Mouse (Mus musculus) kidney, embryonic 15.5 days (tissue): ENCODE data around the gene Cyp27b1. TPM values are rescaled to one million over a fixed set of nuclear protein-coding genes. Genes with fewer than 3 reads are reported as not detected.
A peak's percentile ranks its signal among the peaks of the same experiment; 100 is the strongest.
"Not testable (repeated sequence)": the region's sequence is repeated elsewhere in the genome, so short reads cannot be mapped to it uniquely, and the experiment has no call there.

ENCODE experiments used
- ATAC-seq: fragments of 200-750 bp; cut with Nextera tagmentation; replicated peaks from 2 replicates; pipeline ENCODE4 v1.8.0; 2017; ENCODE audit warnings: moderate TSS enrichment; ENCODE audit not compliant: low FRiP score
- H3K27ac ChIP-seq: fragments of 300-500 bp; sonication (generic); 2 replicates; pipeline ENCODE4 v1.5.1; 2015; ENCODE audit warnings: mild to moderate bottlenecking, inconsistent platforms
- H3K27me3 ChIP-seq: fragments of 300-500 bp; sonication (generic); 2 replicates; pipeline ENCODE4 v1.6.1; 2015; ENCODE audit warnings: inconsistent platforms
- H3K36me3 ChIP-seq: fragments of 300-500 bp; sonication (generic); 2 replicates; pipeline ENCODE4 v1.6.1; 2015; ENCODE audit warnings: inconsistent platforms
- H3K4me1 ChIP-seq: fragments of 300-500 bp; sonication (generic); 2 replicates; pipeline ENCODE4 v1.6.1; 2015; ENCODE audit warnings: inconsistent platforms
- H3K4me2 ChIP-seq: fragments of 300-500 bp; sonication (generic); 2 replicates; pipeline ENCODE4 v1.6.1; 2015; ENCODE audit warnings: moderate library complexity, mild to moderate bottlenecking, inconsistent platforms
- H3K4me3 ChIP-seq: fragments of 300-500 bp; sonication (generic); replicated peaks from 2 replicates; pipeline ENCODE4 v1.5.1; 2015; ENCODE audit warnings: mild to moderate bottlenecking, inconsistent platforms
- H3K9ac ChIP-seq: fragments of 300-500 bp; sonication (generic); 2 replicates; pipeline ENCODE4 v1.6.1; 2015; ENCODE audit warnings: mild to moderate bottlenecking, inconsistent platforms
- H3K9me3 ChIP-seq: fragments of 300-500 bp; sonication (generic); replicated peaks from 2 replicates; pipeline ENCODE4 v1.6.1; 2016; ENCODE audit warnings: inconsistent platforms
- WGBS: fragments of 180-500 bp; shearing (Covaris S2); methylation state at CpG from one replicate; pipeline ENCODE4 v1.1.7; 2015; ENCODE audit warnings: mixed read lengths; 5-methylcytosine and 5-hydroxymethylcytosine counted together
- polyA plus RNA-seq: library from polyadenylated mRNA; unstranded; fragments of >200 nt; fragmentation: Nextera tagmentation; extraction: Ambion mirVana; gene quantifications from 2 replicates; pipeline ENCODE4 v1.2.1, GENCODE M21; 2015

Cyp27b1 gene
- polyA plus RNA-seq, 1 experiment from 2014 or later: 9.9 TPM

DNA sequence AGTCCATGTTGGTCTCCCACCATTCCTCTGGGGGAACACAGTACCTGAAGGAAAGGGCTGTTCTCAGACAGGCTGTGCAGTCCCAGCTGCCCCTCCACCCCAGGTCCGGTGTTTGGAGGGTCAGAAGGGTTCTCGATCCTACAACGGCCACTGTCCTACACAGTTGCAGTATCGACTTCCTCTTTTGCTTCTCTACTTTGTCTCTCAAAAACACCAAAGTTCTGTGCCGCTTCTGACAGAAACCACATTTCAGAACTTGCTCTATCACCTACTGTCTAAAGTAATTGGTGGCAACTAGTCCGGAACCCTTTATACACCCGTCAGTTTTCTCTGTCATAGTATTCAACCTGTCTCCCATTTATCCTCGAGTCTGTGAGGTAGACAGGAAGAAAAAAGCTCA, 7.4 kb downstream of the Cyp27b1 start:
- Histone ChIP-seq H3K36me3 (peaks cover 25% of the 10 kb centered on the region), H3K4me3 (no peak overlapping the region), H3K27ac (no peak overlapping the region), H3K4me2 (no peak overlapping the region), H3K9ac (no peak overlapping the region), H3K27me3 (peaks cover 30% of the 10 kb centered on the region), H3K4me1 (peaks cover 23% of the 10 kb centered on the region), H3K9me3 (no peaks in the 10 kb centered on the region)
- ATAC-seq: no peak
- 86% methylated on average over 8 of the region's 8 CpGs for WGBS

DNA sequence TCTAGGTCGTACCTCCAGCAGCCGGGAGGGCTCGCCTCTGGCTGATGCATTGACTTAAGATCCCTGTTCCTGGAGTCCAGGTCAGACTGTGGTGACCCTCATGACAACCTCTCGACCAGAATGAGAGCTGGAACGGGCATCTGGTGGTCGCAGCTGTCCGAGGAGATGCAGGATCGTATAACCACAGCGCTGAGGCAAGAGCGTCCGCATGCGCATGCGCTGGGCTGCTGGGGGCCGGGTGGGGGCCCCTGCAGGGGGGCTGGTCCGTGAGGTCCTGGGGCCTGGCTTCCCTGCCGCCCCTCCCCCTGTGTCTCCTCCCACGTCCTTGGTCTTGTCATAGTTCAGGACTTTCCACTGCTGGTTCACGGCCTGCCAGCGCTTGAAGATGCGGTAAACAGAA, 8.4 kb downstream of the Cyp27b1 start:
- no peak overlapping the region for H3K4me2 ChIP-seq
- H3K9ac ChIP-seq: no peak overlapping the region
- peaks cover 30% of the 10 kb centered on the region for H3K4me1 ChIP-seq
- no peaks in the 10 kb centered on the region for H3K9me3 ChIP-seq
- no peak overlapping the region for H3K4me3 ChIP-seq
- no peak for ATAC-seq
- H3K27me3 ChIP-seq: peaks cover 30% of the 10 kb centered on the region
- no peak overlapping the region for H3K27ac ChIP-seq
- 84% methylated on average over 20 of the region's 20 CpGs for WGBS
- H3K36me3 ChIP-seq: peaks cover 25% of the 10 kb centered on the region

DNA sequence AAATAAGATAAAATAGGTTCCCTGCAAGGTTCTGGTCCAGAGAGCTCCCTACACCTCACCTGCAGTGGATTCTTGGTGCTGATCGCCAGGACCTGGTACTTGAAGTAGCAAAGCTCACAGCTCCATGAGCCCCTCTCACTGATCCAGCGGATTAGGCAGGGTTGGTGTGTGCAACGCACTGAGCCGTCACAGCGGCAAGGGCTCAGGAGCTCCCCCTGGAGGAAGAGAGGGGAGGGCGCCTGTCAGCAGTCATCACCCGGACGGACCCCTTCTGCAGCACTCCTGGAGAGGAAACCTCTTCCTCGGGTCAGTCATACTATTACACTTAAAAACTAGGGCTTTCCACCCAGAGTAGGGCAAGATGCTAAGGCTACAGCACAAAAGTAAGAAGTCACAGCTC, 10.1 kb downstream of the Cyp27b1 start:
- ATAC-seq: 0 out of 2 replicates have a peak, but pooled peaks have one; percentile 18
- Histone ChIP-seq H3K9me3 (no peaks in the 10 kb centered on the region), H3K4me1 (peaks cover 36% of the 10 kb centered on the region), H3K4me3 (peak overlapping the region; percentile 85), H3K36me3 (peaks cover 25% of the 10 kb centered on the region), H3K4me2 (peak overlapping the region; percentile 96), H3K27ac (no peak overlapping the region), H3K27me3 (peaks cover 27% of the 10 kb centered on the region), H3K9ac (0 out of 2 replicates have a peak overlapping the region, but pooled peaks have one; percentile 0)
- 1% methylated on average over 9 of the region's 9 CpGs for WGBS

DNA sequence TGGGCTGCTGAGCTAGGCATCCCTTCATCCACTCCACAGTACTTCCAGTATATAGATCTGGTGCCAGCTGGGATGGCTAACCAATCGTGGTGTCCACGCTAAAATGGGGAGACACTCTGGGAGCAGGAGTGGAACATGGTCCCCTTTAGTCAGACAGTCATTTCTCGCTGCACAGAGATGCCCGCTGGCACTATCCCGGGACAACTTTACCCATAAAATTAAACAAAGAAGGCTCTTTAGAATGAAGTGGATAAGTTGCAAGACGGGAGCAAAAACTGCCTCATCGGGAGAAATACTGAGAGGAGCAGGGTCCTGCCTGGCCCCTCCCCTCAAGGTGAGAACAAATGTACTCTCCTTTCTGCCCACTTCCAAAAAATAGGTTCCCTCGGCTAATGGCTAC, 10.7 kb downstream of the Cyp27b1 start:
- H3K4me1 ChIP-seq: peaks cover 36% of the 10 kb centered on the region
- peak overlapping the region; percentile 73 for H3K9ac ChIP-seq
- peaks cover 25% of the 10 kb centered on the region for H3K36me3 ChIP-seq
- no peak overlapping the region for H3K27ac ChIP-seq
- no peaks in the 10 kb centered on the region for H3K9me3 ChIP-seq
- H3K27me3 ChIP-seq: peaks cover 27% of the 10 kb centered on the region
- ATAC-seq: no peak
- peak overlapping the region; percentile 96 for H3K4me2 ChIP-seq
- H3K4me3 ChIP-seq: peak overlapping the region; percentile 85
- WGBS: 6% methylated on average over 8 of the region's 8 CpGs

DNA sequence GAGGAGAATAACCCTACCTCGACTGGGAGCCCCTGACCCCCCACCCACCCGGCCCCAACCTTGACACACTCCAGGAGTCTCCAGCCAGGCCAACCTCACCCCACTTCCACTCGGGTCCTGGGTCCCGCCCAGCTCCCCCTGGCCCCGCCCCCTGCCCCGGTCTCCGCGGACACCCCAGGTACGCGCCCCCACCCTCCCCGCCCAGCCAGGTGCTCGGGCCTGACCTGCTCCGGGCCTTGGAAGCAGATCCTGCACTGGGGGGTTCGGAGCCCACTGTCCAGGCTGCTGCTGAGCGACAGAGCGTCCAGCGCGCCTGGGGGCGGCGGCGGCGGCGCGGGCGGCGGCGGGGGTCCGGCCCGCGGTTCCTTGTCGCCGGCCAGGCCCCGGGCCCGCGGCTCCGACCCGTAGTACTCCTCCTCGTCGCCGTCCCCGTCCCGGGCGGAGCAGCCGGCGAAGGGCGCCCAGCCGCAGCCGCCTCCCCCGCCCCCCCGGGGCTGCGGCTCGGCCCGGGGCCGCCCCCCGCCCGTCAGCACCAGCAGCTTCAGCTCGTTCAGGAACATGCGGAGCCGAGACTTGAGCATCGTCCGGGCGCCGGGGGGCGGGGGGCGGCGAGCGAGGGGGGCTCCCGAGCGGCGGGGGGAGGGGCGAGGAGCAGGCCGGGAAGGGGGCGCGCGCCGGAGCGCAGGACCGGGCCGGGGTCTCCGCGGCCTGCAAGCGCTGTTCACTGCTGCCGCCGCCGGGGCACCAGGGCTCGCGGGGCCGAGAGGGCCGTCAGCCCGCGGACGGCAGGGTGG, 11.3 kb downstream of the Cyp27b1 start:
- WGBS: under 1% methylated on average over 34 of the region's 92 CpGs
- H3K27ac ChIP-seq: peak overlapping the region; percentile 58
- peak overlapping the region; percentile 73 for H3K9ac ChIP-seq
- peak overlapping the region; percentile 96 for H3K4me2 ChIP-seq
- H3K9me3 ChIP-seq: no peaks in the 10 kb centered on the region
- H3K4me3 ChIP-seq: peak overlapping the region; percentile 85
- no peak for ATAC-seq
- peaks cover 25% of the 10 kb centered on the region for H3K36me3 ChIP-seq
- peaks cover 27% of the 10 kb centered on the region for H3K27me3 ChIP-seq
- H3K4me1 ChIP-seq: peaks cover 36% of the 10 kb centered on the region

DNA sequence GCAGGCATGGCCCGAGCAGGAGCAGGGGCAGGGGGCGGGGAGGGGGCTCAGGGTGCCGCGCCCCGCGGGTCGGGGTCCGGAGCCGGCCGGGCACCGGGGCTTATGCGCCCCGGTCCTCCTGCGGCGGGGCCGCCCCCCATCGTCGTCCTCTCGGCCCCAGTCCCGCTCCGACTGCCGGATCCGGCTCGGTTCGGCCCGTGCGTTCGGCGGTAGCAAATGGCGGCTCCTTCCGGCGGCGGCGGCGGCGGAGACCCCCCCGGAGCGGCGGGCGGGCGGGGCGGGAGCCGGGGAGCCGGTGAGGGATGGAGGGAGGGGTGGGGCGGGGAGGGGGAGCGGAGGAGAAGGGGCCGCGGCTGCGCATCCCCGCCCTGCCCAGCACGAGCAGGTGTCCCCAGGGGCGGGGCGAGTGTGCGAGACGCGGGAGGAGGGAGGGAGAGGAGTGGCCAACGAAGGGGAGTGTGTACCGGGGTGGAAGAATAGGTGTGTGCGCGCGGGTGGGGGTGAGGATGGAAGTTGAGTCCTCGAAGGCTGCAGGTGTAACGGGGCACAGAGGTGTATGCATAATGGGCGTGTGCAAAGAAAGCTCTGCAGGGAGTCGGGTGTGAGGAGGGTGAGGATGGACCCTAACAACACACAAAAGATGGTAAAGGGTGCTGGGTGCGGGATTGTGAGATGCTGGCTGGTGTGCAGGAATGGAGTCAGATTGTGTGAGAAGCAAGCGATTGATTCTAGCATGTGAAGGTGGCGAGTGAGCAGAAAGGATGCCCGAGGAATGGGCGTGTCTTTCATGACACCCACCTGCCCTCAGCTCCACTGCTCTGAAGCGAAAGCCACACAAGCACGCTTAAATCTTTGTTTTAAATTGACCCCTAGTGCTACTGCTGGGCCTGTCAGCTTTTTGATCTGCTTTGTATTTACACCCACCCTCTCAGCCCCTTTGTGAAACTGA, 12.2 kb downstream of the Cyp27b1 start, which contains the start of gene March9:
March9 (minus strand) TSS at position 217 of the 949 bp plus-strand sequence.
- H3K4me1 ChIP-seq: peaks cover 45% of the 10 kb centered on the region
- peak; percentile 30; the same call in 1 of the 2 replicates for ATAC-seq
- peak within 1 kb of the TSS; percentile 96 for H3K4me2 ChIP-seq
- peaks cover 27% of the 10 kb centered on the region for H3K27me3 ChIP-seq
- peak within 1 kb of the TSS; percentile 85 for H3K4me3 ChIP-seq
- no peaks in the 10 kb centered on the region for H3K9me3 ChIP-seq
- peak within 1 kb of the TSS; percentile 73 for H3K9ac ChIP-seq
- peak within 1 kb of the TSS; percentile 58 for H3K27ac ChIP-seq
- peaks cover 32% of the 10 kb centered on the region for H3K36me3 ChIP-seq
- 2% methylated on average over 56 of the region's 72 CpGs for WGBS

DNA sequence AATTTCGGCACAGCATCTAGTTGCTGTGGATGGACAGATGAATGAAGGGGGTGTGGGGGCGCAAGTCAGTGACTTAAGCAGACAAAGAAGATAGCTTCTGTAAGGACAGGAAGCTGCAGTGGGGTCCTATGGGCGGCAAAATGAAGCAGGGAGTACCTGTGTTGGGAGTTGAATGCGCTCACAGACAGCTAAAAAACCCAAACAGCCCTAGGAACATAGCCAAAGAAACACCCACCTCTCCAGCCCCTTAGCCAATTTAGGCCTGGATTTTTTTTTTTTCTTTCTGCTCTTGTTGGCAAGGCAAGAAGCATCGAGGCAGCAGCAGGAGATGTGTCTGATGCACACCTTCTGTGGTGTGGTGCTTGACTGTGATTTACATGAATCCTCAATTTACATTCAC, 13.0 kb downstream of the Cyp27b1 start:
- 43% methylated on average over 5 of the region's 5 CpGs for WGBS
- peaks cover 27% of the 10 kb centered on the region for H3K27me3 ChIP-seq
- H3K4me2 ChIP-seq: peak overlapping the region; percentile 96; the same call in 1 of the 2 replicates
- H3K9ac ChIP-seq: no peak overlapping the region
- H3K4me3 ChIP-seq: peak overlapping the region; percentile 85
- H3K27ac ChIP-seq: 0 out of 2 replicates have a peak overlapping the region, but pooled peaks have one; percentile 58
- peaks cover 52% of the 10 kb centered on the region for H3K4me1 ChIP-seq
- no peaks in the 10 kb centered on the region for H3K9me3 ChIP-seq
- H3K36me3 ChIP-seq: peaks cover 33% of the 10 kb centered on the region
- no peak for ATAC-seq

DNA sequence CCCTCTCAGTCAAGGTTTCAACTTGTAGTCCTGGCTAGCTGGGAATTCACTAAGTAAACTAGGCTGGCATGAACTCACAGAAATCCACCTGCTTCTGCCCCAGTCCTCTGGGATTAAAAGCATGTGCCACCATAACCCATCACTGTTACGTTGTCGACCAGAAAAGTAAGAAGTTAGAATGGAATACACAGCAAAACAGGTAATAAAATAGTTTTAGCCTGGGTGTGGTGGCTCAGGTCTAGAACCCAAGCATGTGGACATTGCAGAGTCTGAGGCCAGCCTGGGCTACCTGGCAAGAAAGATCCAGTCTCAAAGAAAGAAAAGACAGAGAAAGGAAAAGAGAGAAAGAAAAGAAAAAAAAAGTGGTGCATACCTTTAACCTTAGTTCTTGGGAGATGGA, 13.5 kb downstream of the Cyp27b1 start:
- Histone ChIP-seq H3K27me3 (peaks cover 27% of the 10 kb centered on the region), H3K4me3 (no peak overlapping the region), H3K27ac (no peak overlapping the region), H3K36me3 (peaks cover 33% of the 10 kb centered on the region), H3K4me2 (no peak overlapping the region), H3K9me3 (no peaks in the 10 kb centered on the region), H3K9ac (no peak overlapping the region), H3K4me1 (peaks cover 52% of the 10 kb centered on the region)
- no peak for ATAC-seq
- 74% methylated on average over 2 of the region's 2 CpGs for WGBS

DNA sequence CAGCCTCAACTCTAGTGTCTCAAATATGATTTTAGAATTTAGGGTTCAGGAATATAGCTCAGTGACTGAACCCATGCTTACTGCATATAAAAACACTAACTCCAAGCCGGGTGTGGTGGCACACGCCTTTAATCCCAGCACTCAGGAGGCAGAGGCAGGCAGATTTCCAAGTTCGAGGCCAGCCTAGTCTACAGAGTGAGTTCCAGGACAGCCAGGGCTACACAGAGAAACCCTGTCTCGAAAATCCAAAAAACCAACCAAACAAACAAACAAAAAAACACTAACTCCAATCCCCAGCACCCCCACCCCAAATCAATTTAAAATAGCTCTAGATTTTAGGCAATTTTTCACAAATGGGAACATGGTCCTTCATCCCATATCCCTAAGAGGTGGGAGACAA, 14.1 kb downstream of the Cyp27b1 start:
- peaks cover 52% of the 10 kb centered on the region for H3K4me1 ChIP-seq
- peaks cover 27% of the 10 kb centered on the region for H3K27me3 ChIP-seq
- not testable (repeated sequence) for H3K9me3 ChIP-seq, H3K9ac ChIP-seq, H3K4me2 ChIP-seq, ATAC-seq, H3K4me3 ChIP-seq, H3K27ac ChIP-seq
- peaks cover 33% of the 10 kb centered on the region for H3K36me3 ChIP-seq
- WGBS: 88% methylated on average over 4 of the region's 4 CpGs

DNA sequence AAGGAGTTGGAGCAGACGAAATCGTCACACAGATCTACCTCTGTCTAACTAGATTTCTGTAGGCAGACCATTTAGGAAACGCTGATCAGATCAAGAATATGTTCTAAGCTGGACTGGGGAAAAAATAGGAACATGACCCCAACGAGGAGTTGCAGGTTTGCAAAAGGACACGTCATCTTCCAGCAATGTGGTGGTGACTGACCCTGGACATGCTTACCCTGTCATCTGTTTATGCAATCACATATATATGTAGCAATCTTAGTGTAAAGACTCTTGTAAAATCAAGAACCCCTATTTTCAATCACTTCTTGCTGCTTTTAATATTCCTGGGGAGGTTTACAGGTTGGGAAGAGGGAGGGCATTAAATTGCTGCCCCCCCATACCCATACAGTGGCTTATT, 14.5 kb downstream of the Cyp27b1 start:
- H3K4me3 ChIP-seq: no peak overlapping the region
- H3K9me3 ChIP-seq: no peaks in the 10 kb centered on the region
- 76% methylated on average over 5 of the region's 5 CpGs for WGBS
- H3K4me1 ChIP-seq: peaks cover 52% of the 10 kb centered on the region
- ATAC-seq: no peak
- H3K36me3 ChIP-seq: peaks cover 33% of the 10 kb centered on the region
- no peak overlapping the region for H3K4me2 ChIP-seq
- H3K9ac ChIP-seq: no peak overlapping the region
- H3K27ac ChIP-seq: 0 out of 2 replicates have a peak overlapping the region, but pooled peaks have one; percentile 23
- peaks cover 27% of the 10 kb centered on the region for H3K27me3 ChIP-seq

DNA sequence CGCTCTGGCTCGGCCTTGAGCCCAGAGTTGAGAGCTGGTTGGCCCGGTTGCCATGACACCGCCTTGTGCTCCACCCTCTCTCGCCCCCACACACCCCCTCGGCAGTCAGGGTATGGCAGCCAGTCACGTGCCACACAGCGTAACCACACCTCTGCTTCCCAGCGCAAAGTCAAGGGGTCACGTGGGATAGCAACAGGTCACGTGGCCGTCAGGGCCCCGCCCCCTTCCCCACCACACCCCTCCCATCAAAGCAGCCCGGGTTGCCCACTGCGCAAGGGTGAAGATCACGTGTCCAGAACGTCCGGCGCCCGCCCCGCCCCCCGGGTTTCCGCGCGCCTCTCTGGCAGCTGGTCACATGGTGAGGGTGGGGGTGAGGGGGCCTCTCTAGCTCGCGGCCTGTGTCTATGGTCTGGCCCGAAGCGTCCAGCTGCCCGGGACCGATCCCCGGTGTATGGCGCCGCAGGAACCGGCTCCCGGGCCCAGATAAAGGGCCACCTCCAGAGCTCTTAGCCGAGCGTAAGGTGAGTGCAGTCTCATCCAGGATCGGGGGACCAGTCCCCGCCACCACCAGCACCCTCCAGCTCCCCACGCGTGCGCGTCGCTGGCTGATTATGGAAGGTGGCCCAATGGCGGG, 15.3 kb downstream of the Cyp27b1 start, which contains the start of gene Cdk4:
Cdk4 (plus strand) TSS at position 296 of the 634 bp plus-strand sequence.
- Histone ChIP-seq H3K27me3 (peaks cover 26% of the 10 kb centered on the region), H3K9ac (peak within 1 kb of the TSS; percentile 96), H3K9me3 (no peaks in the 10 kb centered on the region), H3K4me3 (peak within 1 kb of the TSS; percentile 89), H3K27ac (peak within 1 kb of the TSS; percentile 88), H3K36me3 (peaks cover 39% of the 10 kb centered on the region), H3K4me2 (peak within 1 kb of the TSS; percentile 77), H3K4me1 (peaks cover 53% of the 10 kb centered on the region)
- ATAC-seq: peak; percentile 92
- WGBS: under 1% methylated on average over 46 of the region's 46 CpGs
